Mouse (Mus musculus) bone marrow macrophage, adult 2 months (primary cell): ENCODE results near the gene Nkapl. TPM values are rescaled to one million over a fixed set of nuclear protein-coding genes. Genes with fewer than 3 reads are reported as not detected.
"Not testable (repeated sequence)": the region's sequence is repeated elsewhere in the genome, so short reads cannot be mapped to it uniquely, and the experiment has no call there.

Experiments used
- H3K27ac ChIP-seq: 2 replicates; pipeline ENCODE4 v1.5.1; 2012; ENCODE audit warnings: low read depth, low read length; ENCODE audit not compliant: insufficient read depth
- H3K4me1 ChIP-seq: 2 replicates; pipeline ENCODE4 v1.6.1; 2012; ENCODE audit warnings: low read length; ENCODE audit not compliant: control insufficient read depth, insufficient read depth
- H3K4me3 ChIP-seq: 2 replicates; pipeline ENCODE4 v1.5.1; 2012; ENCODE audit warnings: mild to moderate bottlenecking, low read length, moderate library complexity; ENCODE audit not compliant: insufficient read depth
- CTCF ChIP-seq: IDR thresholded peaks from 2 replicates; pipeline ENCODE4 v1.5.1; 2012; ENCODE audit warnings: low read depth, mild to moderate bottlenecking, low read length, moderate library complexity
- POLR2A ChIP-seq: IDR thresholded peaks from 2 replicates; pipeline ENCODE4 v1.6.1; 2012; ENCODE audit warnings: mild to moderate bottlenecking, low read depth, low read length, borderline replicate concordance
- polyA plus RNA-seq: library from polyadenylated mRNA; stranded (reverse); fragments of >200 nt; gene quantifications from 2 replicates; pipeline ENCODE4 v1.2.4, GENCODE M21; 2012; ENCODE audit not compliant: missing spikeins, insufficient read depth, insufficient read length

Nkapl gene
- polyA plus RNA-seq, 1 experiment = 1.3 TPM

DNA sequence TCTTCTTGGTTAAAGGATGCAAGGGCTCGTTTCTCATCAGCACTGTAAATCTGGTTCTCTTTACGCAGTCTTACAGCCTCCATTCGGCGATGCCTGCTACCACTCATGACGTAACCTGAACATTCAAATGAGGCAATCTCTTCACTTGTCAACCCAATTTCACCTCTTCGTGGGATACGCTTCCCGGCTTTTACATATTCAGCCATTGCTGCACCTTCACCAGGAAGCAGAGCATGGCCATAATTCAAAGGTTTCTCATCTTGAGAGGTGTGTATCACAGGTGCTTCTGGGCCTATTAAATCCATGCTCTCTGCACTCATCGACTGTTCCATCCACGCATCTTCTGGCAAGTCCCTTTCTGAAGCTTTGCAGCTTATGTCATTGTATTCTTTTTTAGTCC lies 973 bp downstream of the Nkapl start:
- TF ChIP-seq CTCF (no peak), POLR2A (no peak)
- Histone ChIP-seq H3K4me3 (no peak overlapping the region), H3K27ac (no peak overlapping the region), H3K4me1 (peaks cover 2% of the 10 kb centered on the region)

DNA sequence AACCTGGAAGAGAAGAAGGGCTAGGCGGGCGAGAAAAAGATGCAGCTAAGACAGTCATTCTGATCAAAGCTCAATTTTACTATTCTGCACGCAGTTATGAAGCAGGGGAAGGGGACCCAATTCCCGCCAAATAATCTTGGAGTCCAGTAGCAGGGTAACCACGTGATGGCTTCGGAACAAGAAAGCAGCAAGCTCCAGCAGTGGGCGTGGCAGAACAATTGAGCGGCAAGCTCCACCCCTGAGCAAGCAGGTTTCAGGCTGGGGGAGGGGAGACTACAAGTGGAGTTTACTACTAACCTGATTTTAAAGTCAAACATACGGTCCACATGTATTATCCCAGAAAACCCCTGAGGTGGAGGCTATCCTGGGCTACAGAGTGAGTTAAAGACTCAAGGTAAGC lies 5.8 kb downstream of the Nkapl start:
- not testable (repeated sequence) for H3K27ac ChIP-seq, H3K4me1 ChIP-seq, H3K4me3 ChIP-seq

DNA sequence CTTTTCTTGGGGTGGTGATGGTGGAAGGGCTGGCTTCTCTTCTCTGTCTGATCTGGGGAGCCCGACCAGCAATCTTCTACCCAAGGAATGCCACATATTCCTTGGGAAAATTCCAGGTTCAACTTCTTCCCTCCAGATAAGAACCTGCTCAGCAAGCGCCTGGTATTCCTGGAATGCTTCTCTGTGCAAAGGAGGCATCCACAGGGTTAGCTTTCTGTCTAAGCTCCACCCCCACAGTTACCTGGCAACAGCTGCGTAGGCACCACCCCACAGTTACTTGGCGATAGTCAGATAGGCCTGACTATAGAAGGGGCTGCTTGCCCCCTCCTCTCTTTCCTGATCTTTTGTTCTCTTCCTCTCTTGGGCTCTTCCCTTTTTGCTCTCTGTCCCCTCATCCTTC lies 12.0 kb downstream of the Nkapl start:
- H3K4me1 ChIP-seq = peaks cover 7% of the 10 kb centered on the region; the same call in 1 of the 2 replicates
- H3K27ac ChIP-seq = no peak overlapping the region
- TF ChIP-seq POLR2A (no peak), CTCF (no peak)
- H3K4me3 ChIP-seq = no peak overlapping the region

DNA sequence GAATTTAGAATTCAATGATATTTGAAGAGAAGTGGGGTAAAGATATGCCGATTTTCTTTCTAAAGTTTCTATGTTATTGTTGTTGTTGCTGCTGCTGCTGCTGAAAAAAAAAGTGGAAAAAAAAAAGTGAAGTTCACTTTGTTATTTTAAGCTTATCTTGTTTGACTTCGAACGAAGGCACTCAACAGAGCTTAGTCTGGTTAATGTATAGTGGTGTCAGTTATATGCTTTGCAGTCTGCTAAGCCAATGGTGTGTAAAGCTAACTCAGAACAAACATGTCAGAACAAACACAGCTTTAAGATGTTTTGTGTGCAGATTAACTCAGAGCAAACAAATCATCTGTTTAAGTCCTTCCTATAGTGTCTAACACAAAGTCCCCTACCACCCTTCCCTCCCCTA lies 14.2 kb downstream of the Nkapl start:
- Histone ChIP-seq H3K4me1 (peaks cover 7% of the 10 kb centered on the region; the same call in 1 of the 2 replicates), H3K27ac (no peak overlapping the region), H3K4me3 (no peak overlapping the region)
- TF ChIP-seq POLR2A (no peak), CTCF (no peak)

DNA sequence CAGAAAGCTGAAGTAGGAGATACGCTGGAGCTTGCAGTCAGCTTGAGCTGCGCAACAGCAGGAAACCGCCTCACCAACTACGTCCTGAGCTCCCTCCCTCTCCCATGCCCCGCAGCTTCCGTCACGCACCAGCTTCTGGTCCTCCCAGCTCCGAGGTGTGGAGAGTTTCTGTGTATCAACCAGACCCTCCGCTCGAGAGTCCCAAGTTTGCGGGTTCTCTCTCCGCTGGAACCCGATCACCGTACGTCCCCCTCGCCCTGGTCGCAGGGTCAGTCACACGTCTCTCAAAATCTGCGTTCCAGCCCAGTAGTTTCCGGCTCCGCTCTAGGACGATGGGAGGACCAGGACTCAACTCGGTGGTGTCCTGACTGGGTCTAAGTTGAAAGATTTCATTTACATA lies 14.9 kb downstream of the Nkapl start, which contains the start of gene Zscan26:
Gene Zscan26, minus strand, starts transcription at position 282 of the 400 bp plus-strand sequence.
- Histone ChIP-seq H3K4me1 (peaks cover 7% of the 10 kb centered on the region; the same call in 1 of the 2 replicates), H3K27ac (peak within 1 kb of the TSS; percentile 55), H3K4me3 (peak within 1 kb of the TSS; percentile 67)
- TF ChIP-seq POLR2A (no peak), CTCF (no peak)

DNA sequence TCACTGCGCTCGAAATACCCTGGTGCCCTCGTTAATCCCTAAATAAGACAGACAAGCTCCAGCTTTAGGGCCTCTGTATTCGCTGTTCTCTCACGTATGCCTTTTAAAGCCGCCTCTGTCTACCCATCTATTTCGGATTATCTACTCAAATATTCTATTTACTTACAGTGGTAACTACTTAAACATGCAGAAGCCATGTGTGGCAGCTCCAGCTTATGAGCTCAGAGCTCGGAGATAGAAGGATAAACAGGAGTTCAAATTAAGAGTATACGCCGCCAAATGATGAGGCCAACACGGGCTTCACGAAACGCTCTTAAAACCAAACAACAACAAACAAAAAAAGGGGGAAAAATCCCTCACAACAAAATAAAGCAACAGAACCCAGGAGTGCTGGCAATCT lies 15.3 kb downstream of the Nkapl start:
- H3K4me3 ChIP-seq = peak overlapping the region; percentile 67
- H3K4me1 ChIP-seq = peaks cover 7% of the 10 kb centered on the region; the same call in 1 of the 2 replicates
- peak overlapping the region; percentile 55 for H3K27ac ChIP-seq
- no peak for TF ChIP-seq POLR2A
- no peak for TF ChIP-seq CTCF

DNA sequence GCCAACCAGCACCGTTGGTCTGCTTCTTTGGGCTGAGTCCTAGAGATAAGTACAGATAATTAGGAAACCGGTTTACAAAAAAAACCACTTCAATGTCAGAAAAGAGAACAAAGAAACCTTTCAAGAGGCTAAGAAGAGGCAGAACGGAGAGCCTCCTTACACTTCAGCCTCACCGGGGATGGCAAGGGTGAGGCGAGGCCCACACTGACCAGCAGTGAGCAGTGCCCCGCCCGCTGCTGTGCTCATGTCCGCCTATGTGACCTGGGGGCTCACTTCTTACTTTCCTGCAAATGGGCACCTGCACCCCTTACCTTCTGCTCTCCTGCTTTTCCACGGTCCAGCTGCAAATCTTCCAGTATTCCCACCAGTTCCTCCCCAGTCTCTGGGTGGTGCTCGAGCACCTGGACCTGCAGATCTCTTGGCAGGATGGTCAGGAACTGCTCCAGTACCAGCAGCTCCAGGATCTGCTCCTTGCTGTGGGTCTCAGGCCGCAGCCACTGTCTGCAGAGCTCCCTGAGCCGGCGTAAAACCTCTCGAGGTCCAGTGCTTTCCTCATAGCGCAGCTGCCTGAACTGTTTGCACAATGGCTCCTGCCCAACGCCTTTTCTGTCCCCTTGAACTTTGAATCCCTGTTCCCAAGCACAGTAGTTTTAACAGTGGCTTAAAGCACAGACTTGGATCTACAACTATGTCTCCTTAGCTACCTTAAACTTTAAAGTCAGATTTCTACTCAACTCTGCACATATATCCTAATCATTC lies 20.3 kb downstream of the Nkapl start:
- TF ChIP-seq CTCF (no peak), POLR2A (no peak)
- Histone ChIP-seq H3K4me1 (peaks cover 14% of the 10 kb centered on the region), H3K4me3 (no peak overlapping the region), H3K27ac (no peak overlapping the region)

DNA sequence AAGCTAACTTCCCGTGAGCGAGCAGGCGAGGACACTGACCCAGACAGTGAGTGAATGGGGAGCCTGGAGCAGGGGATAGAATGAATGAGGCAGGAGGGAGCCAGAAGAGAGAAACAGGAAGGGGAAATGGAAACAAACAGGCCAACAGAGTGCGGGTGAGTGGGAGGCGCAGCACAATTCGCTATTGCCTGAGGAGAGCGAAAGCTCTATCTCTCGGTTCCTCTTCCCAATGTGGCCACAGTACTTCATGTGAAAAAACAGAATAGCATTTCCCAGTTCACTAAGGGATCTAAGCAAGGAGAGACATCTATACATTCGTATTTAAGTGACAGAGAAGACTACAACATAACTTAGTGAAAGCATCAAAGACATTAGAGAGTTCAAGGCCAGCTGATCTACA lies 21.5 kb downstream of the Nkapl start:
- H3K4me3 ChIP-seq = no peak overlapping the region
- H3K4me1 ChIP-seq = peaks cover 8% of the 10 kb centered on the region
- no peak overlapping the region for H3K27ac ChIP-seq
- no peak for TF ChIP-seq POLR2A
- no peak for TF ChIP-seq CTCF

DNA sequence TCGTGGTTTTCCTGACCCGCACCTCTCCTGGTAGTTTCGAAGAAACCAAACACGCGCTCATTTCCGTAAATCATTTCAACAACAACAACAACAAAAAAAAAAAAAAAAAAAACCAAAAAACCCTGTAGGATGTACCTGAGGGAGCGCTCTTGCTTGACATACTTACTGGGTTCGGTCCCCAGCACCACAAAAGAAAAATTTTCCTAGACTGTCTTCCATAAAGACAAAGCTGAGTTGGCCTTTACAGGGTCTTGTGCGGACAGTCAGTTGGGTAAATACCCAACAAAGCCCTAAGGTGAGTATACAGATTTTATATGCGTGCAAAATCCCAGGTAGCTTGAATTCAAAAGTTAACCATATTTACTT lies 27.1 kb downstream of the Nkapl start:
- TF ChIP-seq CTCF (no peak), POLR2A (no peak)
- no peak overlapping the region for H3K27ac ChIP-seq

DNA sequence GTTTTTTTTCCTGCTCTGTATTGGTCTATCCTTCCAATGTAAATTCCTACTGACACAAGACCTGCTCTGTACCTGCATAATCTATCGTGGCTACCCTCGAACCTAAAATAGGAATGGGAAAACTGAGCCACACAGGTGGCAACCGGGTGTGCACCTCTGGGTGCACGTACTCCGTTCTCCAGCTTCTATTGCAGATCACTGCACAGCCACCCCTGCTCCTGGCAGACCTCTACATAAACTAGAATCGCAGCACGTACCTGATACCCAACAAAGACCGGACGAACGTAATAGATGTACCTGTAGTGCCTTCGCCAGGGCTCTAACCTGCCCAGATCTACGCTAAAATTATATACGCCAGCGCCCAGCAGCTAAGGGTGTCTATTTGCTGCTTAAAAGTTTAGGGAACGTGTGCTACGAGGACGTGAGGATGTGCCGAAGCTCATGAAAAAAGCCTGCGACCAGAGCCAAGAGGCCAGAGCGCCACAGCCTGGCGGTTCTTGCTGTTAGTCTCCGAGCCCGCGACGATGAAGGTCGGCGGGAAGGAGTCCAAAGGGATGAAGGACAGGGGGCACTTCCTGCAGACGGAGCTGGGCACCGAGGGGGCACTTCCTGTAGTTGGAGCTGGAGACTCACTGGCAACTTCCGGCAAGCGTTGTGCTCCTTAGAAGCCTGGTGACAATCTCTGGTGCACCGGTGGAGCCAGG lies 27.7 kb downstream of the Nkapl start, which contains the start of gene Pgbd1:
Gene Pgbd1, minus strand, starts transcription at position 556 of the 704 bp plus-strand sequence.
- H3K4me1 ChIP-seq = peaks cover 2% of the 10 kb centered on the region
- H3K27ac ChIP-seq = no peak within 1 kb of the TSS
- H3K4me3 ChIP-seq = peak within 1 kb of the TSS; percentile 62
- no peak; the same call in 1 of the 2 replicates for TF ChIP-seq CTCF
- no peak for TF ChIP-seq POLR2A

More for the DNA sequence above, 27.1 kb downstream of the Nkapl start:
- Histone ChIP-seq H3K4me3 (peak overlapping the region; percentile 62), H3K4me1 (peaks cover 4% of the 10 kb centered on the region)
